Mouse (Mus musculus) heart, adult 2 months (tissue): ENCODE results near the gene Plch2. TPM values are rescaled to one million over a fixed set of nuclear protein-coding genes. Genes with fewer than 3 reads are reported as not detected.
A peak's percentile ranks its signal among the peaks of the same experiment; 100 is the strongest.

Experiments used
- DNase-seq, 2 experiments: peaks; one replicate each; pipeline ENCODE4 v3.0.0; 2021
- H3K27ac ChIP-seq: fragments of 200-600 bp; 2 replicates; pipeline ENCODE4 v1.8.1; 2022
- H3K27me3 ChIP-seq: fragments of 200-500 bp; 2 replicates; pipeline ENCODE4 v1.6.1; 2012; ENCODE audit warnings: mild to moderate bottlenecking, low read length, inconsistent platforms, mixed read lengths; ENCODE audit not compliant: control insufficient read depth, insufficient read depth
- H3K36me3 ChIP-seq: fragments of 200-500 bp; 2 replicates; pipeline ENCODE4 v1.6.1; 2012; ENCODE audit warnings: low read length, inconsistent platforms; ENCODE audit not compliant: control insufficient read depth, insufficient read depth
- H3K4me1 ChIP-seq: fragments of 200-500 bp; 2 replicates; pipeline ENCODE4 v1.6.1; 2011; ENCODE audit warnings: low read length; ENCODE audit not compliant: control insufficient read depth, insufficient read depth
- H3K4me3 ChIP-seq: fragments of 200-600 bp; 2 replicates; pipeline ENCODE4 v1.8.1; 2022
- H3K79me2 ChIP-seq: fragments of 200-500 bp; replicated peaks from 2 replicates; pipeline ENCODE4 v1.6.1; 2012; ENCODE audit warnings: mild to moderate bottlenecking, inconsistent platforms, low read length, moderate library complexity, mixed read lengths; ENCODE audit not compliant: control insufficient read depth, insufficient read depth
- H3K9ac ChIP-seq: fragments of 200-500 bp; 2 replicates; pipeline ENCODE4 v1.6.1; 2012; ENCODE audit warnings: low read depth, mild to moderate bottlenecking, control low read depth, inconsistent platforms, low read length, mixed read lengths
- CTCF ChIP-seq: fragments of 200-600 bp; IDR thresholded peaks from 2 replicates; pipeline ENCODE4 v1.8.1; 2022; ENCODE audit warnings: antibody characterized with exemption, mild to moderate bottlenecking, moderate library complexity
- EP300 ChIP-seq: fragments of 200-500 bp; IDR thresholded peaks from 2 replicates; pipeline ENCODE4 v1.6.1; 2011; ENCODE audit warnings: low read depth, low read length, control low read depth; ENCODE audit not compliant: insufficient read depth
- POLR2A ChIP-seq: fragments of 200-500 bp; IDR thresholded peaks from 2 replicates; pipeline ENCODE4 v1.6.1; 2011; ENCODE audit warnings: mild to moderate bottlenecking, low read depth, low read length, control low read depth; ENCODE audit not compliant: insufficient read depth
- WGBS: fragments of 180-500 bp; shearing (Covaris S2); methylation state at CpG from one replicate; pipeline ENCODE4 v1.1.7; 2018; 5-methylcytosine and 5-hydroxymethylcytosine counted together
- intact Hi-C: fragments of 180-260 bp; cut with DNase I; formaldehyde crosslinking; loops from one replicate; pipeline ENCODE4 v1.15.1; 2025
- polyA plus RNA-seq: library from polyadenylated mRNA; depleted of rRNA; stranded (reverse); fragments of >200 nt; gene quantifications from 2 replicates; pipeline ENCODE4 v1.2.3, GENCODE M21; 2012
- total RNA-seq, 2 experiments: library from RNA; stranded (reverse); gene quantifications; 2 replicates each; pipeline ENCODE4 v1.2.3; 2021

The Plch2 gene
- total and polyA plus RNA-seq, 3 experiments, result 1.1 TPM; not detected in 2

GRCm38 (mm10) chr4:155005278-155005677 lies 51.3 kb downstream of the Plch2 start:
- intact Hi-C loops, result no loop called here
- Histone ChIP-seq H3K4me1 (no peaks in the 10 kb centered on the region), H3K27ac (no peak overlapping the region), H3K4me3 (no peak overlapping the region), H3K9ac (no peak overlapping the region), H3K27me3 (no peaks in the 10 kb centered on the region; the same call in 1 of the 2 replicates), H3K79me2 (no peaks in the 10 kb centered on the region), H3K36me3 (no peaks in the 10 kb centered on the region)
- TF ChIP-seq POLR2A, result no peak
- TF ChIP-seq EP300, result no peak
- no peak for TF ChIP-seq CTCF
- 82% methylated on average over 3 of the region's 3 CpGs for WGBS
- no peak for DNase-seq

GRCm38 (mm10) chr4:154999379-154999778 lies 57.2 kb downstream of the Plch2 start:
- DNase-seq, result no peak
- WGBS, result 67% methylated on average over 5 of the region's 5 CpGs
- Histone ChIP-seq H3K4me1 (no peaks in the 10 kb centered on the region), H3K36me3 (no peaks in the 10 kb centered on the region), H3K27ac (no peak overlapping the region), H3K4me3 (no peak overlapping the region), H3K79me2 (no peaks in the 10 kb centered on the region), H3K27me3 (no peaks in the 10 kb centered on the region; the same call in 1 of the 2 replicates), H3K9ac (no peak overlapping the region)
- intact Hi-C loops, result loop anchor here (5.0 kb wide), 1 partner anchor 122 kb away; no protein-coding TSS in a partner anchor
- TF ChIP-seq CTCF (no peak), POLR2A (no peak), EP300 (no peak)

GRCm38 (mm10) chr4:154996572-154997154 lies 59.9 kb downstream of the Plch2 start:
- intact Hi-C loops, result loop anchor here (5.0 kb wide), 1 partner anchor 119 kb away; no protein-coding TSS in a partner anchor
- H3K36me3 ChIP-seq, result no peaks in the 10 kb centered on the region

DNA sequence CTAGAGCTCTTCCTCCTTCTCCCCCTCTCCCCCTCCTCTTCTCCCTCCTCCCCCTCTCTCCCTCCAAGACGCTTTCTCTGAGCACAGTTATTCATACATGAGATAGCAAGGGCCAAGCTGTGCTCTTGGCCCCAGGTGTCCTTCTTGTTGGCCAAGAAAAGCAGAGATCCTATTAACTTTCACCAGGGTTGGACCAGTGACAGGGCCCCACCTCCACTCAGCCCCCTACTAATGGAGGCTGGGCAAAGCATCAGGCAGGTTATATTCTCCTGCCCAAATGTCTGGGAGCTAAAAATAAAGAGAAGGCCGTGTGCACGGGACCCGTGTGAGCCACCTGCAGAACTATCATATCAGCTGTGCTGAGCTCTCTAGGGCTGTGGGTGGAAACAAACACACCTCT lies 61.7 kb downstream of the Plch2 start:
- TF ChIP-seq EP300 (no peak), CTCF (no peak), POLR2A (no peak)
- Histone ChIP-seq H3K36me3 (no peaks in the 10 kb centered on the region), H3K79me2 (no peaks in the 10 kb centered on the region), H3K27me3 (no peaks in the 10 kb centered on the region), H3K4me3 (no peak overlapping the region), H3K27ac (no peak overlapping the region), H3K4me1 (no peaks in the 10 kb centered on the region), H3K9ac (no peak overlapping the region)
- 49% methylated on average over 4 of the region's 4 CpGs for WGBS
- intact Hi-C loops, result loop anchor here (5.0 kb wide), 1 partner anchor 118 kb away; no protein-coding TSS in a partner anchor
- DNase-seq, result no peak

More at GRCm38 (mm10) chr4:154996572-154997154, 59.9 kb downstream of the Plch2 start:
- H3K9ac ChIP-seq, result no peak overlapping the region
- H3K4me3 ChIP-seq, result no peak overlapping the region
- peak in 1 of 2 experiments; percentile 16 for DNase-seq
- H3K27me3 ChIP-seq, result no peaks in the 10 kb centered on the region; the same call in 1 of the 2 replicates
- no peaks in the 10 kb centered on the region for H3K79me2 ChIP-seq
- TF ChIP-seq EP300 (no peak), CTCF (peak; percentile 62)
- H3K27ac ChIP-seq, result no peak overlapping the region
- no peaks in the 10 kb centered on the region for H3K4me1 ChIP-seq
- WGBS, result 29% methylated on average over 8 of the region's 8 CpGs

GRCm38 (mm10) chr4:154986750-154987149 lies 69.8 kb downstream of the Plch2 start:
- intact Hi-C loops, result loop anchor here (1.0 kb wide), 1 partner anchor 42 kb away; no protein-coding TSS in a partner anchor
- 80% methylated on average over 15 of the region's 15 CpGs for WGBS
- no peaks in the 10 kb centered on the region for H3K27me3 ChIP-seq
- H3K4me3 ChIP-seq, result no peak overlapping the region
- H3K4me1 ChIP-seq, result 0 out of 2 replicates have a peak, but pooled peaks cover 1% of the 10 kb centered on the region
- H3K9ac ChIP-seq, result no peak overlapping the region
- no peaks in the 10 kb centered on the region for H3K36me3 ChIP-seq
- H3K27ac ChIP-seq, result no peak overlapping the region
- TF ChIP-seq POLR2A (no peak), CTCF (no peak), EP300 (no peak)
- no peaks in the 10 kb centered on the region for H3K79me2 ChIP-seq
- DNase-seq, result no peak

- peak; percentile 84 for TF ChIP-seq CTCF
- no peak for TF ChIP-seq POLR2A
- peak; percentile 66 to 84 for DNase-seq
- Histone ChIP-seq H3K36me3 (no peaks in the 10 kb centered on the region), H3K79me2 (no peaks in the 10 kb centered on the region), H3K27ac (no peak overlapping the region), H3K4me3 (no peak overlapping the region), H3K4me1 (0 out of 2 replicates have a peak, but pooled peaks cover 1% of the 10 kb centered on the region), H3K9ac (peak overlapping the region; percentile 49), H3K27me3 (no peaks in the 10 kb centered on the region)
- intact Hi-C loops, result loop anchor here (1.0 kb wide), 1 partner anchor 42 kb away; no protein-coding TSS in a partner anchor
- 15% methylated on average over 17 of the region's 17 CpGs for WGBS
Observed at GRCm38 (mm10) chr4:154986096-154986495, 70.5 kb downstream of the Plch2 start.
